Mouse (Mus musculus) left cerebral cortex, postnatal 4 days (tissue): ENCODE results near the gene Rtn4rl2. TPM values are rescaled to one million over a fixed set of nuclear protein-coding genes. Genes with fewer than 3 reads are reported as not detected.

Source experiments
- DNase-seq: peaks from one replicate; pipeline ENCODE4 v3.0.0-alpha.2; 2022
- intact Hi-C: fragments of 180-260 bp; cut with DNase I; formaldehyde crosslinking; loops from one replicate; pipeline ENCODE4 v1.15.1; 2025
- total RNA-seq, 2 experiments: library from RNA; stranded (reverse); gene quantifications; 2 replicates each; pipeline ENCODE4 v1.2.3; 2021

Rtn4rl2 gene
- total RNA-seq, 2 experiments from 2014 or later = 59.4 to 61.6 TPM

GRCm38 (mm10) chr2:84885084-84886055, 1.1 kb downstream of the Rtn4rl2 start:
- DNase-seq = no peak
- intact Hi-C loops = loop anchor here (5.0 kb wide), 1 partner anchor 53 kb away; no protein-coding TSS in a partner anchor

DNA sequence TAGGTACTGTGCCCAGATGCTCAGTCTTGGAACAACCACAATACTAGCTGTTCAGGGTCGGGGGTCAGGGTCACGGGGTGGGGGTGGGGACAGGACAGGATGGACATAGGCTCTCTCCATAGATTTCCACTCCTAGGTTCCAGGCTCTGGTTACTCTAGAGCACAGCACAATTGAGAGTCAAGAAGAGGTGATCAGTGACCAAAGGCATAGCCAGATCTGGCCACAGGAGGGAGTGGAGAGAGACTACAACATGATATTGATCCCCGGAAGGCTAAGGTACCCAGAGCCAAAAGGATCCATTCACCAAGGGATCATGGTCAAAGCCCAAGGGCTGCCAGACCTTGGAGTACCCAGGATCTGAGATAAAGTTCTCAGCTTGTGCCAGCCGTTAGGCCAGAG, 1.9 kb downstream of the Rtn4rl2 start:
- no peak for DNase-seq
- intact Hi-C loops = loop anchor here (5.0 kb wide), 1 partner anchor 52 kb away; no protein-coding TSS in a partner anchor

DNA sequence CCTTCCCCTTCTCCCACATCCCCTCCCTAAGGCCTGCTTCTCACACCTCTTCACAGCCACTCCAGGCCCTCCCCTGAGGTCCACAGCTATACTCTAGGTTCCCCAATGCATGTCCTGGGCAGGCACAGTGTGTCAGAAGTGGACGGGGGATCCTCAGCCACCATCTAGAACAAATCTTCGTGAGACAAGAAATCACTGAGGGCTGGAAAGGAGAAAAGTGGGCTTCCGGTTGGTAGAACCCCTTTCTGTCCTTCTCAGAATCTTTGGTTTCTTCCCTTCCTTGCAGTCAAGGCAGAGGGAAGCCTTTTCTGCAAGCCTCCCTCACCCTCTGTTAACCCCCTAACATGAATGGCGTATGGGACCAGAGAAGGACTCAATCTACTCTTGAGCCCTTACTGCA, 2.6 kb downstream of the Rtn4rl2 start:
- intact Hi-C loops = no loop called here
- DNase-seq = no peak

DNA sequence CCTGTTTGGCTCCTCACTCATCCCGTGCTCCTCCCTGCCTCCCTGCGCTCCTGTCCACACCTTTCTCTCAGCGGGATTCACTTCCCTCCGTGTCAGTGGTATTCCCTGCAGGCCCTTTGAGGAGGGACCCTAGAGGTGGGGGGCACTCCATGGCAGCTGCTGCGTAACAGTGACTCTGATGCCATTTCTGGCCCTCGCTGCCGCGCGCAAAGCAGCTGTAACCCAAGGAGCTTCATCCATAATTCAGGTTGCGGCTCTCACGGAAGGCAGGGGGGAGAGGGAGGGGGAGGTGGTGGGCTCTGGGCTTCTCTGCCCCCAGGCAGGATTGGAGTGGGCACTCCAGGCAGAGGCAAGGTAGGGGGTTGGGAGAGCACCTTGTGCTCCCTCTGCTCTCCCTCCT, 3.0 kb downstream of the Rtn4rl2 start:
- no peak for DNase-seq
- intact Hi-C loops = no loop called here

GRCm38 (mm10) chr2:84883084-84883483, 3.4 kb downstream of the Rtn4rl2 start:
- no peak for DNase-seq
- intact Hi-C loops = no loop called here

DNA sequence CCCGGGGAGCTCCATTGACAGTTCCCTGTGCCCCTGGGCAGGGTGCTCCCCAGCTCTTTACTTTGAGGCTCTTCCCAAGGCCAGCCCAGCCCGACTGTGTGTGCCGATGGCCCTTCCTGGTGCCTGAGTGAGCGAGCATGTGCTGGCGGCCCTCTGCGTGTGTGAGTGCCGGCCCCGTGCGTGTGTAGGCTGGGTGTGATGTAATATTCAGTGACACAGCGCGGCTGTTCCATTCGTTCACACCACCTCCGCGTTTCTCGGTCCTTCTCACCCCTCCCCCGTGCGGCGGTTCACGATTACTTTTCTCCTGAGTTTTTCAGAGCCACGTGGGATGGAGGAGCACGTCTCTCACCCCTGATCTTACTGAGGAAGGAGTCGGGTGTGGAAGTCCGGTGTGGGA, 3.9 kb downstream of the Rtn4rl2 start:
- intact Hi-C loops = no loop called here
- no peak for DNase-seq

DNA sequence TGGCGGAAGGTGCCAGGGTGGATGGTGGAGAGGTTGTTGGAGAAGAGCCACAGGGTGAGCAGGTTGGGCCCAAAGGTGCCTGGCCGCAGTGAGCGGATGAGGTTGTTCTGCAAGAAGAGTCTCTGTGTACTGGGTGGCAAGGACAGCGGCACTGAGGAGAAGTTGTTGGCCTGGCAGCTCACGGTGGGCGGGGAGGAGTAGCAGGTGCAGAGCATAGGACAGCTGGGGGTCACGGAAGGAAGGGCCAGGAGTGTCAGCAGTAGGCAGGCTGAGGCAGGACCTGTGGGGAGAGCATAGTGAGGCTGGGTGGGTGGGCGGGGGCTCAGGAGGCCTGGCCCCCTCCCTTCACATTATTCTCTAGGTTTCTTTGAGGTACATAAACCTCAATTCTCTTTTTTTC, 5.9 kb downstream of the Rtn4rl2 start:
- intact Hi-C loops = no loop called here
- DNase-seq = no peak

GRCm38 (mm10) chr2:84875842-84876241, 10.7 kb downstream of the Rtn4rl2 start:
- intact Hi-C loops = no loop called here
- DNase-seq = no peak

GRCm38 (mm10) chr2:84872105-84872716, 14.3 kb downstream of the Rtn4rl2 start:
- intact Hi-C loops = no loop called here
- DNase-seq = peak; percentile 48

DNA sequence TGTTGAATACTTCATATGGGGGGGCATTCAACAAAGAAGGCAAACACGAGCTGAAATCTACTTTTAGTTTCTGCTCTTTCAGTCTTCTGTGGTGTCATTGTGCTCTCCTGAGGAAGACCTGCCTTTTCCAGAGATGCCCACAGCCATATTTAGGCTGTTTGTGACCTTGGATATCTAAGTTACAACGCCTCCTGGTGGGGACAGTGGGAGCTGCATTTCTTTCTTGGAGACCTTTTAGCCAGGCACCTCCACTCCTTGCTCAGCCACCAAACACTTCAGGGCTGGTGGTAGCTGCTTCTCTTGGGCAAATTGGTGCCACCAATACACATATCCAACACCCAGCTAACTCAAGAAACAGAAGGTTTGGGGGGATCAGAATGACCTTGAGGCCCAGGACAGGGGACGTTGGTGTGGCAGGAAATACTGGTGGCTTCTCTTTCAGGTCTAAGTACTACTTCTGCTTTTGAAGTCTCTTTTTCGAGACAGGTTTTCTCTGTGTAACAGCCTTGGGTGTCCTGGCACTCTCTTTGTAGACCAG, 15.8 kb downstream of the Rtn4rl2 start:
- intact Hi-C loops = no loop called here
- no peak for DNase-seq

DNA sequence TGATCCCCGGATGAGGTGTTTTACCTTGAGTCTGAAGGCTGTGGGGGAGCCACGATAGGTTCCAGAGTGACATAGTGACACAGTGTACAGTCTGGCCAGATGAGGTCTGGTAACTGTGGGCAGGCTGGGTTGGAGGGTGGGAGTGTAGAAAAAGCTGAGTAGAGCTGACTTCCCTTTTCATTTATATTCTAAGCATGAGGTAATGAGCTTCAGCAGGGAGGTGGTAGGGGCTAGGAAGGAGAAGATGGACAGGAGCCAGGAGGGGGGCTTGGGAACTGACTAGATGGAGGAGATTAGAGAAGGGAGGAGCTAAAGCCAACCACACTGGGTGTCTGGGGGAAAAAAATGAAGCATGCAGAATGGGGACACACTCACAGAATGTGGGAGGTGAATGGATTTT, 17.5 kb downstream of the Rtn4rl2 start:
- DNase-seq = no peak
- intact Hi-C loops = no loop called here

GRCm38 (mm10) chr2:84868521-84868943, 18.0 kb downstream of the Rtn4rl2 start:
- intact Hi-C loops = no loop called here
- peak; percentile 78 for DNase-seq

DNA sequence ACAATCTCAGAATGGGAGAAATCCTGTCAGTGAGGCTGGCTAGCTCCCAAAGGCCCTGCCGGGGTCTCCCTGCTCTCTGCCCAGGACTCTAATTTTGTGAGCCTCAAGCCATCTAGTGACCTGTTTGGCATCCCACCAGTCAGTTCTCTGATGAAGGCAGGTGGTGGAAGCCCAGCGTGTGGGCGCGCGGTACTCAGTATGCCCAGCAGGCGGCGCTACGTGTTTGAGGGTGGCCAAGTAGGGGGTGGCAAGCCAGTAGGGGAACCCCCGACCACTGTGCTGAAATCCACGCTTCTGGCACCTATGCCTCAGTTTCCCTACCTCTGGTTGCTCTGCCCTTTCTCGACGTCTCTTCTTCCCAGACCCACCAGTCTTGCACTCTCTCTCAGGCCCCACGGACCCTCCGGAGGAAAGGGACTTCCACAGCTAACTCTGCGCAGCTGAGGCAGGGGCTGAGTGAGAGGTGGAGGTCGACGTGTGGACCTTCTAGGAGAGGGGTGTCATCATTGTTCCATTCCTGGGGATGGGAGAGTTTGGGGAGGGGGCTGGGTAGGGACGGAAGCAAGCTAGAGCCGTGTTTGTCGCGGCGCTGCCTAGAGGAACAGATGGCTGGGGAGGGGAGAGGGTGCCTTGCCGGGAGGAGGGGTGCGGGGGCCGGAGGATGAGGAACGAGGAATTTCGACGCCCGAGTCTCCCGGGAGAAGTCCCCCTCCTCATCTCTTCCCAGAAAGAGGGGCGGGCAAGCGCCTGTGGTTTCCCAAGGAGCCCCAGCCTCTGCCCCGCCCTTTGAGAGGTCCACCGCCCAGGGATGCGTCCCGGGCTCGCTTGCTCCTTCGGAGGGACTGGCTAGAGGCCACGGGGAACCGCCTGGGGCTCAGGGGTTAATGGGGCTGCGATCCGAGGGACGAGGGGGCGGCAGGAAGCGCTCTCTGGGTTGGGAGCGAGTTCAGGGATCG, 20.6 kb downstream of the Rtn4rl2 start:
- intact Hi-C loops = no loop called here

GRCm38 (mm10) chr2:84862231-84862630, 24.3 kb downstream of the Rtn4rl2 start:
- intact Hi-C loops = no loop called here
- DNase-seq = no peak

More for the DNA sequence above, 20.6 kb downstream of the Rtn4rl2 start:
- peak; percentile 58 for DNase-seq

DNA sequence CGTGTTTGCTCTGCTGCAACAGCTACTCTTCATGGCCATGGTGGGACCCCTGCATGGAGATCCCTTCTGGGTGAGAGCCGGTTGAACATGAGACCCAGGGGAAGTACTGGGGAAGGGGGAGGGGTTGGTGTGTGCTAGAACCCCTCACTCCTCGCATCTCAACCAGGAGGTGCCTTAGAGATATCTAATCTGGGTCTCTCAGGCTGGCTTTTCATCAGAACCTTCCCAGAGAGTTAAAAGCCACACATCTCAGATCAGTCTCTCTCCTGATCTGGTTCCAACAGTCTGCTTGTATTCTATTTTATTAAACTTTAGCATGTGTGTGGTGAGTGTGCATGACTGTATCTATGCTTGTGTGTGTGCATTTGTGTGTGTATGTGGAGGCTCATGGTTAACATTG, 25.1 kb downstream of the Rtn4rl2 start:
- intact Hi-C loops = no loop called here

GRCm38 (mm10) chr2:84859991-84860780, 26.3 kb downstream of the Rtn4rl2 start:
- intact Hi-C loops = no loop called here
- no peak for DNase-seq

More for the DNA sequence above, 25.1 kb downstream of the Rtn4rl2 start:
- no peak for DNase-seq

DNA sequence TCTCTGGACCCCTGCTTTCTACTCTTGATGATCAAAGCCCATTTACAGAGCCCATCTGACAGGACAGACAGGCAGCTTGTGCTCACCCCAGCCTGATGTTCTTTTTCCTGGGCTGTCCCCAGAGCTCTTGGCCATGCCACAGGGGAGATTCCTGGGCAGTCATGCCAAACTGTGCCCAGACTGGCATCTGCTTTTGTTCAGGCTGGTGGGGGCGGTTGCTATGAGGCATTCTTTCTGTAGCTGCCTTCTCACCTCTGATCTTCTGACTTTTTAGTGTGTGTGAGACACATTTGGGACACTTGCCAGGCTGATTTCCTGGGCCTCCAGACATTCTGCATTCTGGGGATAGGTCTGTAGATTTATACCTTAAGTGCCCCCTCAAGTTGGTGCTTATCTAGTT, 28.0 kb downstream of the Rtn4rl2 start:
- intact Hi-C loops = no loop called here
- DNase-seq = no peak

DNA sequence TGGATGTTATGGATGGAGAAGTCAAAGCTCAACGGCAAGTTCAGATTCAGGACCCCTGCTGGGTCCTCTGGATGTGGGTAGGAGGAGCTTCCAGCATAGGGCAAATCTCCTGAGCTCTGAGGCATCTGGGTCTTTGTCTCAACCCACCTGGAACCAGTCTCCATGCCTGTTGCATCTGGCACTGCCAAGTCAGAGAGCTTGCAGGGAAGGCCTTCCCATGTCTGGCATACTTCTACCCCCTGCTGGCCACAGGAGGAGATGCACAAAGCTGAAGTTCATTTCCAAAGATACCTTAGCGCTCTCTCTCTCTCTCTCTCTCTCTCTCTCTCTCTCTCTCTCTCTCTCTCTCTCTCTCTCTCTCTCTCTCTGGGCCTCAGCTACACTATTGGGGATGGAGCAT, 30.8 kb downstream of the Rtn4rl2 start:
- intact Hi-C loops = no loop called here
- peak; percentile 53 for DNase-seq

DNA sequence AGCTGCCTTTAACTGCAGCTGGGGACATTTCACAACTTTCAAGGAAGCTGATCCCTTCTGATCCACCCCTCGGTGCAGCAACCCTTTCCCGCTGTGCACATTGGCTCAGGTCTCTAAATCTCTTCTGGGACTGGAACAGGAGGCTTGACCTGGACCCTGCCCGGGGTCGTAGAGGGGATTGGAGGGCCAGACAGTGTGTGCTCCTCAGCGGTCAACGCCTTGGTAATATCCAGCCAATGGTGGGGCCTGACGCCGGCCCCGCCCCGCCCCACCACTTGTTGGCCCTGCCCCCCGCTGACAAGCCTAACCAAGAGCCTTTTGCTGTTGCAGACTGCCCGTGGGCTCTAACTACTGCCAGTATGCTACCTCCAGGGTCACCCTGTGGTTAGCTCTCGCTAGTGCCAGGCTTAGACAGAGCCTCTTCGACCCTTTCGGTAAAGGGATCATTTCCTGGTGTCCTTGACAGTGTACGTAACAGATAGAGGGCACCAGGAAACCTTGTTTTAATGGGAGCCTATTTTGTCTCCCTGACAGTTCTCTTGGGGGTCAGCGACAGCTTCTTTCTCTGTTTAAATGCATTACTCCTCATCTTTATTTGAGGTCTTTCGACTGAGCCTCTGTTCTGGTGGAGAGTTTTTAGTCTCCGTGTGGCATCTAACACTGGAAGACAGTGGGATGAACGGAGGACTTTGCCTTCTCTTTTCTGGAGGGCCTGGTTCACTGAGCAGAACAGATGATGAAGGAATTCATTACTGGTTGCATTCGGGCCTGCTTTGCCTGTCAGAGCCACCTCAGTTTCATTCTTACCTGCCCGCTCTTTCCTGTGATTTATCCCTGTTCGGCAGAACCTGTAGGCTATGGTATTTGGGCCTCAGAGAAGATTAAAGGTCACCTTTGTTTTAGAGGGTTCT, 35.1 kb downstream of the Rtn4rl2 start:
- intact Hi-C loops = no loop called here
- DNase-seq = no peak
